Mouse (Mus musculus) thymus, postnatal 36 days (tissue): ENCODE data around the gene Adgrv1.

Experiments
- DNase-seq, 2 experiments: peaks; one replicate each; pipeline ENCODE4 v3.0.0; 2022; ENCODE audit warnings: mixed read lengths in 2 of 2

The Adgrv1 gene

DNA sequence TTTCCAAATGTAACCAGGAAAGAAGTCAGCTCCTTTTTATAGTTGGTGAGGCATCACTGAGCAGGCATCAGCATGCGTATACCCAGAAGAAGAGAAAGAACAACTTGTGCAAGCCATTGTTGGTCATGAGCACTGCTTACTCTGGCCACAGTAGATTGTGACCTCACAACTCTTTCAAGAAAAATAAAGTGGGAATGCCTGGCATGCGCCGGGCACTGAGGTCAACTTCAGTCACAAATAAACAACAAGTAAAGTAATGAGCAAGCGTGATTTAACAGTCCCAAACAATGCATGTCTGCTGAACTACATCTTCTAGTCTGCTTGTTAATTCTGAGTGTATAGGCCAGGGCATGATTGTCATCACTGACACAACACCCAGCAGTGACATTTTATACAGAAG lies 499.6 kb downstream of the Adgrv1 start:
- no peak for DNase-seq

DNA sequence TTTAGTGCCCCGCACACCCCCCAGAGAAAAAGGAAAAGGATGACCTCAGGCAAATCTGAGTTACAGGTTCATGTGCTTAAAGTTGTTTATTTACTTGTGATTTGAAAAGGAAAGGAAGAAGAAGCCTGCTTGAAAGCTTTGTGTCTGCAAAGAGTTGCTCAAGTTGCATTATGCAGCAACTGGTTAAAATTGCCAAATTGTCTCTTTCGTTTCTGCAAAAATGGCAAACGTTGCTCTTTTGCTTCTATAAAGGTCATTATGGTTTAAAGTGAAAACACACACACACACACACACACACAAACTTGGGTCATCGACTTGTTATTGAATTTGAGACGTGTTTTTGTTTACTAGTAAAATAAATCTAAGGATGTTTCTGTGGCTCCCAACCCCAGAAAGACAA lies 500.3 kb downstream of the Adgrv1 start:
- DNase-seq, result no peak

DNA sequence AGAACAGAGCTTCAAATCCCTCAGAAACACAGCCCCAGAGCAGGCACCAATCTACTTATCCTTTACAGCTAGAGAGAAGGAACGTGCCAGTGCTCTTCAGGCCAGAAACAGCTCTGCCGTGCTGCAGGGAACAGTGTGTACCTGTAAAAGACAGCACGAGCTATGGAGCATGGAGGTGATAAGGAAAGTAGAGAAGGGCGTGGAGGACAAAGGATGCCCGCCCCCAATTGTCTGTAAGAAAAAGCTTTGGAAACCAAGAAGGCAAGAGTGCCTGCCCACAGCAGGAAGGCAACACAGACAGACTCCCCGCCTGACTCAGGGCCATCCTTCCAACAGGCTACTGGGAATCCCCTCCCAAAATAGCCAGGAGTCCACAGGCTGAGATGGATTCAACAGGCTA lies 501.1 kb downstream of the Adgrv1 start:
- DNase-seq, result no peak

DNA sequence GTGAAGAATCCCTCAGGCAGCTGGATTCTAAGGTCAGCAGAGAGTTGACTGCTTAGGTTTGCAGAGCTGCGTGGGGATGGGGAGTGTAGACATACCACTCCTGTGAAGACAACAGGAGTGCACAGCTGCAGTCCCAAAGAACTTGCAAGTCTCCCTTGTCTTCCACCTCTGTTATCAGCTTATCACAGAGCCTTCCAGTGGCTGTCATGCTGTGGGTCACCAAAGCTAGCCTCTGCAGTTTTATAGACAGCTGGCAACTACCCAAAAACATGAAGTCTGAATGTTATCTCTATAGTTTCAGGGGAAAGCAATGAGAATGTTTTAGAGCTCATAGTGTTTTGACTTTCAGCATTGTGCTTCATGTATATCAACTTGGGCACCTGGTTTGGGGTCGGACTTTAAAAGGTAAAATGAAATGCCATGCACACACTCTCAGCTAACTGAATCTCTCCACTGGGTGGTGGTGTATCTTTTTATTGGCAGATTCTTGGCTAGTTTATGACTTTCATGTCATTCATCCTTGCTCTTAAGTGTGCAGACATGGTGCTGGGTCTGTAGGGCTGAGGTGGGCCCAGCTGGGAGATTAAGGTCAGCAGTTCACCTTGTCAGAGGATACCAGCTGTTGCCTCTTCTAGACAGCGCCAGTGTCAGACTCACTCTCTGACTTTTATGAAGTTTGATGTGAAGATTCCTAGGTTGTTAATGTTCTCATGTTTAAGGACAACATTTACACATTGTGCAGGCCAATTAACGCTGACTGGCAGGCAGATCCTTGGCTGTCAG lies 502.0 kb downstream of the Adgrv1 start:
- no peak for DNase-seq

DNA sequence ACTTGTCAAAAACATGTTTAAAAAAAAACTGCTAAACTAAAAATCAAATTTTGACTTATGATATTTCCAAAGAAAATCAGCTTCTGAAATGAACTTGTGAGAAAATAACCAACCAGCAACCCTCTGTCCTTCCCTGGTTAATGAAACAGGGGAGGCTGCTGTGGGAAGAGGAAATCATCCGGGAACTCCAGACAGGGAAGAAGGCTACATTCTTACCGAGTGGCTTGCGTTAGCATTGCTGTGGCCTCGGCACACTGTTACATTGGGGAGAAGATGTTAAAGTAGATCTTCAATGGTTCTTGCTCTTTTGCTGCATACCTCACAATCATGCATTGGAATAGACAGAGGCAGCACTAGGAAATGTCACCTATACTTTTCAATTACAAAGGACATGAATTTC lies 507.1 kb downstream of the Adgrv1 start:
- DNase-seq, result no peak

DNA sequence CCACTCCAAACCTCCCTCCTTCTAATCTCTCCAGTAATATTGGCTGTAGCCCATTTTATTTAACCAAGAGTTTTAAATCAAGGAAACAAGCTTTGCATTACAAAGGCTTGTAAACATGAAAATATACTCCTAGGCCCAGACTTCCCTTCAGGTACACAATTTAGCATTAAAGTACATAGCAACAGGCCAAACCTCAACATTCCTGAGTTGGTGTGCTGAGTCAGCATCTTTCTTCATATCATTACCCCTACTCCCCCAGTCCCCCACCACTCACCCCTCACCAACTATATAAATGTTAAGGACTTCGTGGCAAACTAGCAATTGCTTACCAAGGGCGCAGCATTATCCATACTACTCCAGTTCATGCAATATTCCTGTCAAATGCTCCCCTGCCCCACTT lies 510.7 kb downstream of the Adgrv1 start:
- no peak for DNase-seq

DNA sequence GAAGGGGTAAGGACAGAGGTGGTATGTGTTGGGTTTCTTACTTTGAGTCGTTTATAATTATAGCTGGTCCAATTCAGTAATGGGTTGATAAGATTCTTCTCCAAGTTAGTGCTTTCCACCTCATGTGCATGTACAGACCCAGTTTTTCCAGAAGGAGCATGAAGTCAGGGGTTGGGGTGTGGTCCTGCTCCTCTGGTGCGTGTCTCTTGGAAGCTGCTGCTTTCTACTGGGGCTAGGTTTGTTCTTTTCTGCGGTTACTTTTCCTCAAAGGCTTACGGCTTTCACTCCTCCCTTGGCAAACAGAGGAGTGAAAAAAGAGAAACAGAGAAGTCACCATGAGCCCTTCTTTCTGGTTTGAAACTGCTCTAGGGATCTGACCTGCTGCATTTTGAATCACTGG lies 522.5 kb downstream of the Adgrv1 start:
- DNase-seq, result no peak

DNA sequence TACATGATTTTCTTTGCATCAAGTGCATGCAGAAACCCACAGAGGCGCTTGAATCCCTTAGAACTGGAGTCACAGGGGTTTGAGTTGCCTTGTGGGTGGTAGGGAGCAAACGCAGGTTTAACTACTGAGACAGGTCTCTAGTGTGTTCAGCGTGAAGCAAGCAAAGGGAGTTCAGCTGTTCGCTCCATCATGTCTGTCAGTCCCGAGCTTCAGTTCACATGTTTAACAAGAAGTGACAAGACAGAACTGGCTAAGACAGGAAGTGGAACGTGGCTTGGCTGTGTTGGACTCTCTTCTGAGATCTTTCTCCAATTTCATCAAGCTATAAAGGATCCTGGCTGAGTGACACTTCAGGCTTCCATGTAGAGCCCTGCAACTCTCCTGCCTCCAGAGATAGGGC lies 523.3 kb downstream of the Adgrv1 start:
- no peak for DNase-seq

DNA sequence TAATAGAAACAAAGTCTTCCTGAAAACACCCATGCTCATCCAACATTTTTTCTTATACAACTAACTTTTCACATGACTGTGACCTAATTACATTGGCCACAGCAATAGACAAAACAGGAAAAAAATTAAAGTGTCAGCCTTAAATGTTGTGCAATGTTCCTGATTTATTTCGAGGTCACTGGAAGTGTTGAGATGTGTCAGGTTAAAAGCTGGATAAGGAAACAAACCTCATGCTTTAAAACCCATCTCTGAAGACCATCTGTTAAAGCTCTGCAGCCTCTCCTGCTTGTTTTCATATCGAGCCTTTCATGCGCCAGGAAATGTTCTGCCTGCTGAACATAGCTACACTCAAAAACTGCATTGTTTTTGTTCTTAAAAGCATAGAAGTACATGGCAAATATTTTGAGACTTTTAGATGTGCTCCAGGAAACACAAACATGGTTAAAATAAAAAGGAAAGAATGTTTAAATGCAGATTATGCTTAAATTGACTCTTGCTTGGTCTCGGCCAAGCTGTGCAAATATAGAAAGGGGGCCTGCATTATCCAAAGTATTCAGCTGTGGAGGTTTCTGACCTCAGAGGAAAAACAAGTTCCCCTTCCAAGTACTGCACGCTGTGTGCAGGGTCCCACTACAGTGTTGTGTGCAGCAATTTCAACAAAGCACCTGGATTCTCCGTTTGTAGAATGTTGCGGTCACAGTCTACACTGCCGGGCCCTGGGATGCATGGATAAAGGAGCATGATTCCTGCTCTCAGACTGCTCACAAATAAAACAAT lies 524.2 kb downstream of the Adgrv1 start:
- no peak for DNase-seq

DNA sequence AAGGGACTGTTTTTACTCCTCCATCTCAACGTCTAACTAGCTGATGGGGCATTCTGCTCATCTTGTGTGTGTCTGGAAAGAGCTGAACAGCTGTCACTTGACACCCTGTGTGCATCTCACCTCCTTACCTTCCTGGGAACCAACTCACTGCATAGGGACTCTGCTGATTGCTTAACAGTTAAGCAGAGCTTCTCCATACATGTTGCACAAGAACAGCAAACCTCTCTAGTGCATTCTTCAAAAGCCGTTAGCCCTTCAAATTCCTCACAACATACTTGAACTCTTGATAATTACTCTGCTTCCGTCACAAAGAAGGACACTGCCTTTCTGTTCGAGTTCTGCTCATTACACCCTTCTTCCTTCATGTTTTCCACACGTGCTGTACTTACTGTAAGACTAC lies 525.5 kb downstream of the Adgrv1 start:
- no peak for DNase-seq

DNA sequence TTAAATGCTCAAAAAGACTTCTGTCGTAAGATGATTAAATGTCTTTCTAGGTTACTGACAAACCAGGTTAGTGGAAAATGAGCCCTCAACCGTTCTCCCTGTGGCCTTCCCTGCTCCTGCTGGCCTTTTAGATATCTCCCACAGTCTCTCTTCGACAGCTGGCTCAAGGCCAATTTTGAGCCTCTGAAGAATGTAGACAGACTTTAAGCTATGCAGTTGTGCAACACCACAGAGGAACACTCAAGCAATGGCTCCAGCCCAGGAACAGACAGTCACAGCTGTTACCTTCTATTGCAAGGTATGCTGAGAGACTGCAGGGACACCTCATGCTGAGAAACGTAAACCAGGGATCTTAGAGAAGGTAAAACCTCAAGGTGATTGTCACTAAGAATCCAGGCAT lies 529.2 kb downstream of the Adgrv1 start:
- no peak for DNase-seq

DNA sequence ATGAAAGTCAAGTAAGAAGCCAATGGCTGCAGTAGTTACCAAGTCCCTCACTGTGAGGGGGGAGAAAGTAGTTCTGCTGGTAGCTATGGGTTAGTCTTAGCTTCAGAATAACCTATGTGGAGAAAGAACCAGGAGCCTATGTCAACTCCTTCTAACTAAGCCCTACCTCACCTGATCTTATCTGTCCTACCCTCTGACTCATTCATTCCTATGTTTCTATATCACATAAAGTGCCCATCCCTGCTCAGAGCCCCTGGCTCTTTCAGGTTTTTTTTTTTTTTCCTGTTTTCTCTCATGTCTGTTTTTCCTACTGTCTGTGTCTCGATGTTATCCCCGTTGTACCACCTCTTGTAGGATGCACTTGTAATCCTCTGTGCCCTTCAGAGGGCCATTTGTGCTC lies 536.5 kb downstream of the Adgrv1 start:
- no peak for DNase-seq

DNA sequence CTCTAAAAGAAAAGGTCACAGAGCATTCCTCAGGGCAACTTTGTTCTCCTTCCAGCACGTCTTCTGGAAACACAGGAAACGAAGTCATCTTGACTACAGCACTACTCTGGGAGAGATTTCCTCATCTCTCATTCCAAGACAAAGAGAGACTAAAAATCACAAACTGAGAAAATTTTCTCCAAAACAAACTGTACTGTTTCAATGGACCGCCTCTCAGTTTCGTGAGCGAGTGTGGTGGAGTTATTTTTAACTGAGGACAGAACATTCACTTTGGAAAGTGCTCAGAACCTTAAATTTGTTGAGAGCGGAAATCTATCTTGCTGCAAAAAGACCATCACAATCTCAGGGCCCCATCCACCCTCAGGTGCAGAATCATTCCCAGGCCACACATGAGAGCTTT lies 538.4 kb downstream of the Adgrv1 start:
- DNase-seq, result no peak

DNA sequence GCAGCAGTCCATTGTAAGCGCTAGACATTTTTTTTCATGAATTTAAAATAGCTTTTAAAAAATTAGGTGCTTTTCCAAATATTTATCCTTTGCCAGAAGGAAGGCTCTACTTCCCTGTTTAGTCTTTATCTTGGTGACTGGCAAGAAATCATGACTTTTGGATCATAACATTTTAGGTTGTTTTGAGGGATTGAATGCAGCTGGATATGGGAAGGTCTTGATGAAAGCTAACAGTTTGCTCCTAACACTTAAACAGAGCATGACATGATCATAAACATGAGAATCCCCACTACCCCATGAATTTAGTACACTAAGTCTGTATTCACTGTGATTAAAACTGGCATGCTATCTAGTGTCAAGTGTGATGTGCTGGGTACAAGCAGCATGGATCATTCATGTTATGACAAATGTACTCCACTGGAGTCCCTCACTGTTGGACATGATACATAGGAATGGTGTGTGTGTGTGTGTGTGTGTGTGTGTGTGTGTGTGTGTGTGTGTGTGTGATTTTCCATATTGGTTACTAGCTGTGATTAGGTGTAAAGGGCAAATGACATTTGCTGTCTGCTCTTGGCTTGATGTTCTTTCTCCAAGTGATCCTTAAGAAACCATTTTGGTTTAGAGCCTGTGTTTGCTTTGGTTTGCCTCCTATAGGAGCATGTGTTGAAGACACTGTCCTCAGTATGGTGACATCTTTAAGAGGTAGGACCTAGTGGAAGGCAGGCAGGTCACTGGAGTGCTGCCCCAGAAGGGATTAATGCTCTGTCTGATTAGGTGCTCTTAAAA lies 542.7 kb downstream of the Adgrv1 start:
- no peak for DNase-seq

DNA sequence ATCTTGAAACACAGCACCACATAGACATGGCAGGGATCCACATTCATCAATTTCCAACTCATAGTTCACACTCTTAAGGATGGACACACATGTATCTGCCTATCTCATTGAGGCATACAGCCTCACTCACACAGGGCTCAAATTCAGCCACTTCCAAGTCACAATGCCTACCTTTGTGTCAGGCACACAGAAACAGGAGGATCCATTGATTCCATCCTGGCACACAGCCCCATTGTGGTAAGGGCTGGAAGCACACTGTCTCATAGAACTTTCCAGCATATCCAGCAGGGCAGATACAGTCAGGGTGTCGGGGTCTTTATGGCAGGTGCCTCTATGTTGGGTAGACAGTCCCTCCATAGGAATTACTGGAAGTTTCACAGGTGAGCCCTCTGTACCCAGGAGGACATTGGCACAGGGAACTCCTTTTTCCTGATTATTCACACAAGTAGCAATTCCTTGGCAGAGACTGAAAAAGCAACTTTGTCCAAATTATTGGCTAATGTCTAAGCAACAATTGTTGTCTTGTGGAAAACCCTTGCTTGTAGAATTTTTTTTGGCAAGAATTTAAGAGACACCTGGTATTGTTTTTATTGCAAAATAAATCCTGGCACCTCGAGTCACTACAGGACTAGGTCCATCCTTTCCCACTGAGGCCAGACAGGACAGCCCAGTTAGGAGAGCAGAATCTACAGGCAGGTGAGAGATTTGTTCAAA lies 545.8 kb downstream of the Adgrv1 start:
- DNase-seq, result no peak

DNA sequence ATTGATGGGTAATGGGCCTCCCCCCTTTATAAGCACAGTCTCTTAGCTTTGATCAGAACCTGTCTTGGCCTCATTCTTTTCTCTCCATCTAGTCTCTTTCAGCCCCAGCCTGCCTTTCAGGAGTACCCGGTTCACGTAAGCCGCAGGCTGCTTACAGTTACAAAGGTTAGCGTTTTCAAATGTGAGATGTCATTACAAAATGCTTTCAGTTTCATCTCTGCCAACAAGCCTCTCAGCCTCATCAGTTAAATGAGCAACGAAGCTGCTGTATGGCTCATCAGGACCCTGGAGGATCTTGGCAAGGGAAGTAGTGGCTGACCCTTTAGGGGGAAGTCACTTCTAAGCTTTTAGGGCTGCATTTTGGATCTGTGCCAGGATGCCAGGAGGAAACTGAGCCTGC lies 560.7 kb downstream of the Adgrv1 start:
- no peak for DNase-seq

DNA sequence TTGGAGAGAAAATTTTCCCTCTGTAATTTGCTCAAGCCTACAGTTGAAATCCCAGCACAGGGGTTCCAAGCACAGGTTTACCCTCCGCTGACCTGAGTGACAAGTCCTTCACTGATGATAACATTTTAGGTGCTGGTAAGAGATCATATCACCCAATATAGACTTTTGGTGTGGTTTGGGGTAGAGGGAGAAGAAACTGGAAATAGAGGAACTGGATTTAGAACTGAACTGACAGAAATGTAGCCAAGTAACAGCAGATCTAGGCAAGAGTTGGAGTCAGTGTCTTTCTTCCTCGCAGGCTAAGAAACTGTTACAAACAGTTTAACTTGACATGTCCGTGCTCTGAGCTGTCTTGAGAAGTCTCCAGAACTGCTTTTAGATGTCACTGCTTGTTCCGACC lies 581.5 kb downstream of the Adgrv1 start:
- no peak for DNase-seq

DNA sequence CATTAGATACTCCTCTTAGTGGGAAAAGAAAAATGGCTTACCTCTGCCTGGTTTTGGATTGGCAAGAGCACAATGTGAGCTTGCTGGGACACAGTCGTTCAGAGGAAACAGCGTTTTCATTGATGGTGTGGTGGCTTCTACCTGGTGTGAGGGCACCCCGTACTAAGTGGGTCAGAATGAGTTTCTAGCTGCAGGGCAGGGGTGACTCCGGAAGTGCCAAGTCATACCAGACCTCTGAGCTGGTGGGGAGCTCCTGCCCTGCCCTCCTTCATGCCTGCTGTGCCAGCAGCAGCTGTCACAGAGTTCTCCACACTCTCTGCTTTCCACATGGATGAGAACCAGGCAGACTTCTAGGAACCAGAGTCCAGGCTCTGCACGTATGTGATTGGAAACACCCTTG lies 582.0 kb downstream of the Adgrv1 start:
- DNase-seq, result no peak

DNA sequence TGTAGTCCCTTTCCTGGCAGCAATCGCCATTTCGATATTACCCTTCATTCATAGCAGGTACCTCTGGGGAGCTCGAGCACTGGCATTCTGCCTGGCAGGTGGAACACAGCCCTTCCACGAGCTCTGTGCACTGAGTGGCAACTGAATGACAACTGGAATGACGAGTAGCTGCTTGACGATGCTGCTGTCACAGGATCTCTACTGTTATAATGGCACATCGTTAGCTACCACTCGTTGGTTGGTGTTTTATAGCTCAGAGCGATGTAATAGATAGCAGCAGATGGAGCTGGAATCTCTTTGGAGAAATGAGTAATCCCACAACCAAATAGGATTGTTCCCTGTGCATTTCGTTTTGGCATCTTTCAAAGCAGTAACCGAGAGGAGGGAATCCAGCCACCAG lies 587.6 kb downstream of the Adgrv1 start:
- DNase-seq, result no peak
